Mouse (Mus musculus) midbrain, embryonic 12.5 days (tissue): ENCODE results near the gene Lcn4. TPM values are rescaled to one million over a fixed set of nuclear protein-coding genes. Genes with fewer than 3 reads are reported as not detected.

Source experiments
- ATAC-seq: fragments of 200-750 bp; cut with Nextera tagmentation; 2 replicates; pipeline ENCODE4 v1.8.0; 2017; ENCODE audit warnings: low read depth, moderate TSS enrichment, moderate library complexity; ENCODE audit not compliant: low FRiP score
- H3K27ac ChIP-seq: fragments of 300-500 bp; sonication (generic); replicated peaks from 2 replicates; pipeline ENCODE4 v1.5.1; 2016; ENCODE audit warnings: mild to moderate bottlenecking
- H3K27me3 ChIP-seq: fragments of 300-500 bp; sonication (generic); 2 replicates; pipeline ENCODE4 v1.6.1; 2016; ENCODE audit warnings: mild to moderate bottlenecking
- H3K36me3 ChIP-seq: fragments of 300-500 bp; sonication (generic); 2 replicates; pipeline ENCODE4 v1.6.1; 2016
- H3K4me1 ChIP-seq: fragments of 300-500 bp; sonication (generic); 2 replicates; pipeline ENCODE4 v1.6.1; 2016
- H3K4me2 ChIP-seq: fragments of 300-500 bp; sonication (generic); replicated peaks from 2 replicates; pipeline ENCODE4 v1.6.1; 2016; ENCODE audit warnings: mild to moderate bottlenecking, moderate library complexity
- H3K4me3 ChIP-seq: fragments of 300-500 bp; sonication (generic); 2 replicates; pipeline ENCODE4 v1.5.1; 2016; ENCODE audit warnings: mild to moderate bottlenecking
- H3K9ac ChIP-seq: fragments of 300-500 bp; sonication (generic); replicated peaks from 2 replicates; pipeline ENCODE4 v1.6.1; 2016; ENCODE audit warnings: mild to moderate bottlenecking, moderate library complexity
- H3K9me3 ChIP-seq: fragments of 300-500 bp; sonication (generic); 2 replicates; pipeline ENCODE4 v1.6.1; 2016; ENCODE audit warnings: mild to moderate bottlenecking
- WGBS: fragments of 180-500 bp; shearing (Covaris S2); methylation state at CpG from one replicate; pipeline ENCODE4 v1.1.7; 2016; 5-methylcytosine and 5-hydroxymethylcytosine counted together
- polyA plus RNA-seq: library from polyadenylated mRNA; unstranded; fragments of >200 nt; fragmentation: Nextera tagmentation; extraction: Ambion mirVana; gene quantifications from 2 replicates; pipeline ENCODE4 v1.2.1, GENCODE M21; 2016

Lcn4 gene
- polyA plus RNA-seq, 1 experiment from 2014 or later: not detected

DNA sequence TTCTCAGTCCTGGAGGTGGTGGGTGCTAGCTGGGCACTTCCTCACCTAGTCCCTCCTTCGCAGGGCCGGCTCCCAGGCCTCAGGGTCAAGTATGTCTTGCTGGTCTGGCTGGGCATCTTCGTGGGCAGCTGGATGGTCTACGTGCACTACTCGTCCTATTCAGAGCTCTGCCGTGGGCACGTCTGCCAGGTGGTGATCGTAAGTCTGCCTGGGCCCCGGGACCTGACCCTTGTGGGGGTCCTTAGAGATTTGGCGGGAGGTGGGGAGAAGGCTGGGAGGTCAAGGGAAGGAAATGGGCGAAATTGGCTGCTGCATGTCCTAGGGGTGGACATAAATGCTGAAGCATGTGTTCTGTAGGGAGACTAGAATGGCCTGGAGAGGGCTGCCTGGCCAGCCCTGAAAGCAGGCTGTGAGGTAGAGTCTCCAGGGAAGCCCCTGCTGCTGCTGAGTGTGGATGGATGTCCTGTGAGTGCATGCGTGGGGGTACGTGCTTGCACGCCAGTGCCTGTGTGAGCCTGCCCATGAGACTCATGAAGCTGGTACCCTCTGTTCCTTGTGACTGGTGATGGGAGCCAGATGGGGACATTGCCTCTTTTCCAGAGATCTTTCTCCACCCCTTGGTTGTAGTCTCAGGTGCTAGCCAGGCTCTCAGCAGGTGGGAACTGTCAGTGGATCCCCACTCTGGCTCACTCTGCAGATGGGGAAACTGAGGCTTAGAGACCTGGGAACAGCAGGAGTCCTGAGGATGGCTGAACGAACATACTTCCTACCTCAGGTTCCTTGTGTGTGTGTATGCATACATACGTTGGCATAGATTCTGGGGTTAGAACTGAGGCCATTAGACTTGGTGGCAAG lies 38.3 kb downstream of the Lcn4 start:
- Histone ChIP-seq H3K27ac (peak overlapping the region; percentile 31), H3K4me1 (peaks cover 35% of the 10 kb centered on the region), H3K9me3 (no peaks in the 10 kb centered on the region), H3K4me3 (no peak overlapping the region), H3K36me3 (peaks cover 41% of the 10 kb centered on the region), H3K4me2 (no peak overlapping the region), H3K27me3 (no peaks in the 10 kb centered on the region), H3K9ac (no peak overlapping the region)
- ATAC-seq: no peak
- 87% methylated on average over 16 of the region's 16 CpGs for WGBS

DNA sequence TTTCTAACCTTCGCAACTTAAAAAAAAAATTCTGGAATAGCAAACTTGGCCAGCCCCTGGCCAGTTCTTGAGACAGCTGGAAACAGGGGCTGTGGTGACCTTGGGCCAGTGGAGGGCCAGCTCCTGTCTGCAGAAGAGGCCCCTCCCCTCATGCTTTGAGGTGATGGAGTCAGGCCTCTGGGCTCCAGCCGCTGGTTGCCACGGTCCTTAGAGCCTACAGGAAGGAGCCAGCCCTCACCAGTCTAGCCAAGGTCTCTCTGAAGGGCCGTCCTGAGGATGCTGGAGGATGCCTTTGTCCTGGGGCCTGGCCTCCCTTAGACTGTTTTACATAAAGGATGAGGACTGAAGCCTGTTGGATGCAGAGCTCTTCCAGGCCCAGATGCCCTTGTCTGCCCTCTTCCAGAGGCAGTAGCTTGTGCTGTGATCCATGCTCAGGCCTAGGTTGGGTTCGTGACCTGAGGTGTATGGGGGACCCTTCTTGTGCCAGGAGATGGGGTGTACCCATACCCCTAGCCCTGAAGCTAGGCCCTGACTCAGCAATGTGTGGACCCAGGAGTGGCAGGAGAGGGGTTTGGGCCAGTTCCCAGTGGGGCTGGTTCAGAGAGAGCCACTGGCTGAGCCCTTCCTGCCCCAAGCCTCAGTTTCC lies 42.2 kb downstream of the Lcn4 start:
- no peaks in the 10 kb centered on the region for H3K9me3 ChIP-seq
- H3K9ac ChIP-seq: peak overlapping the region; percentile 95
- peak overlapping the region; percentile 93 for H3K4me2 ChIP-seq
- 11% methylated on average over 5 of the region's 5 CpGs for WGBS
- peaks cover 4% of the 10 kb centered on the region; the same call in 1 of the 2 replicates for H3K27me3 ChIP-seq
- peak overlapping the region; percentile 69 for H3K4me3 ChIP-seq
- 0 out of 2 replicates have a peak, but pooled peaks cover 5% of the 10 kb centered on the region for H3K36me3 ChIP-seq
- ATAC-seq: peak; percentile 68
- H3K27ac ChIP-seq: peak overlapping the region; percentile 83
- peaks cover 34% of the 10 kb centered on the region for H3K4me1 ChIP-seq

DNA sequence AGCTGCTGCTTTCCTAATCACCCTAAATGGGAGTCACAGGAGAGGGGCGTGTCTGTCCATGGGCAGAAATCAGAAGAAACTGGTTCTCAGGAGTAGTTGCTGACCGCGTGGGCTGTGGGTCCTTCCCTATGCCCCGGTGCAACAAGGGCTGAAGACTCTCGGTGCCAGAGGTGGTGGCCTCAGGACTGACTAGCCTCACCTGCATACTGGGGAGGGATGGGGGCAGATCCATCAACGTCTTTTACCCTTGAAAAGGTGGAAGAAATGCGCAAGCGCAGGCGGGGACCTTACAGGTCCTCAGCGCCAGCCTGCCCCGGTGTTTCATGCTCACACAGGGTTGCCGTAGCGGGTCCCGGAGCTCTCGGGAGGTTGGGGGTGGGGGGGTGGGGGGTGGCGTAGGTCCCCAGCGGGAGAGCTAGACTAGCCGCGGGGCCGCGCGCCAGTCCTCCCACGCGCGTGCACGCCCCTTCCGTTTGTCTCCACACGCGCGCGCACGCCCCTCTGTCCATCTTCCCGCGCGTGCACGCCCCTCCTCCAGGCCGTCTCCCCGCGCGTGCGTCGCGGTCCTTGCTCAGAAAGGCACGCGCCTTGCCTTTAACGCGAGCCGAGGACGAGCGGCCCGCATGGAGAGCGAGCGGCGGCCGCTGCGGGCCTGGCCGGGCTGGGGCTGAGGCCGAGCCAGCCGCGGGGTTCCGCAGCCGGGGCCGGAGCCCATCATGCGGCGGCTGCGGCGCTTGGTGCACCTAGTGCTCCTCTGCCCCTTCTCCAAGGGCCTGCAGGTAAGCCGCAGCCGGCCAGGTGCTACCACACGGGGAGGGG lies 43.0 kb downstream of the Lcn4 start, which contains the start of gene Fam69b:
Gene Fam69b (plus strand): TSS at position 537 of the 819 bp plus-strand sequence.
- peak within 1 kb of the TSS; percentile 69 for H3K4me3 ChIP-seq
- peak within 1 kb of the TSS; percentile 93 for H3K4me2 ChIP-seq
- peaks cover 29% of the 10 kb centered on the region for H3K4me1 ChIP-seq
- ATAC-seq: peak; percentile 76
- no peaks in the 10 kb centered on the region for H3K9me3 ChIP-seq
- H3K9ac ChIP-seq: peak within 1 kb of the TSS; percentile 95
- H3K36me3 ChIP-seq: 0 out of 2 replicates have a peak, but pooled peaks cover 4% of the 10 kb centered on the region
- H3K27me3 ChIP-seq: peaks cover 4% of the 10 kb centered on the region; the same call in 1 of the 2 replicates
- under 1% methylated on average over 70 of the region's 70 CpGs for WGBS
- peak within 1 kb of the TSS; percentile 83 for H3K27ac ChIP-seq

DNA sequence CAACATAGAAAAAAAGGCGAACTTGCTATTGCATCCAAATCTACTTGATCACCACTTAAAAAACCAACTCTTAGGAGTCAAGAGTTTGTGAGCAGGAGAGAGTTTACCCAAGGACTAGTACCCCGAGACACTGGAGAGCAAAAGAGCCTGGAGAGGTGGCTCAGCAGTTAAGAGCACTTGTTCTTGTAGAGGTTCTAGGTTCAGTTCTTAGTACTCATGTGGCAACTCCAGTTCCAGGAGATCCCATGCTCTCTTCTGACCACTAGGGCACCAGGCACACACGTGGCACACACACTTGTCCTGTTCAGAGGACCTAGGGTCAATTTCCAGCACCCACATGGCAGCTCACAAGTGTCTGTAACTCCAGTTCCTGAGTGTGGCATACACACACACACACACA lies 45.0 kb downstream of the Lcn4 start:
- peaks cover 25% of the 10 kb centered on the region for H3K4me1 ChIP-seq
- H3K9ac ChIP-seq: no peak overlapping the region
- H3K27ac ChIP-seq: no peak overlapping the region
- H3K36me3 ChIP-seq: no peaks in the 10 kb centered on the region
- WGBS: 66% methylated on average over 3 of the region's 3 CpGs
- no peaks in the 10 kb centered on the region for H3K9me3 ChIP-seq
- peaks cover 4% of the 10 kb centered on the region; the same call in 1 of the 2 replicates for H3K27me3 ChIP-seq
- no peak for ATAC-seq
- no peak overlapping the region for H3K4me3 ChIP-seq
- H3K4me2 ChIP-seq: no peak overlapping the region

DNA sequence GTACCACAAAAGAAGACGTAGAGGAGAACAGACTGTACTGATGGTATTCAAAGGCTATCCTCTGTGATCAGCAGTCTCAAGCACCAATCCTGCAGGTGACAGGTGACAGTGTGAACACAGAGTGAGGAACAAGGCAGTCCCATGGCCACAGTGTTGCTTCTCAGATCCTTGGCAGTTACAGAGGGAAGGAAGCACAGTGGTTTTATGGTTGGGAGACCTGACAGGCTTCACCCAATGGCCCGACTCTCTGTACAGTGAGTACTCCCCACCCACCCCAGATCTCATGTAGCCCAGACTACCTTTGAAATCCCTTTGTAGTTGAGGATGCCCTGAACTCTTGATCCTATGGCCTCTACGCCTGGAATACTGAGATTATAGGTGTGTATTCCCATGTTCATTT lies 45.7 kb downstream of the Lcn4 start:
- no peak for ATAC-seq

DNA sequence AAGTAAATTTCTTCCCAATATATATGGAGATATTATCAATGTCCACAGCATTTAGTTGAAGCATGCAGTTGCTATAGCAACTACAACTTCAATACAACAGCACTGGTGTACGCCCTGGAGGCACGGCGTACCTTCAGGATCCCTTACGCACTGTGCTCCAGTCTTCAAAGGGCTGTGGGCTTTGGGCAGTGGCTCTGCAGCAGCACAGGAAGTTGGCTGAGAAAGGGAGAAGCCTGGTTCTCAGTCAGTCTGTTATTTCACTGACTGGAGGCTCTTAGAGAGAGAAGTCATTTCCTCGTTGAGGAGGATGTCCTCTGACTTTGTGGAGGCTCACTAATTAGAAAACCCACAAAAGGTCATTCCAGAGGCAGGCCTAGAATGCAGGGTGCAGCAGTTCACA lies 48.1 kb downstream of the Lcn4 start:
- no peak for ATAC-seq
- no peak overlapping the region for H3K9ac ChIP-seq
- 71% methylated on average over 5 of the region's 5 CpGs for WGBS
- no peaks in the 10 kb centered on the region for H3K9me3 ChIP-seq
- H3K4me3 ChIP-seq: no peak overlapping the region
- peaks cover 4% of the 10 kb centered on the region; the same call in 1 of the 2 replicates for H3K27me3 ChIP-seq
- H3K4me1 ChIP-seq: 0 out of 2 replicates have a peak, but pooled peaks cover 4% of the 10 kb centered on the region
- no peak overlapping the region for H3K4me2 ChIP-seq
- H3K27ac ChIP-seq: no peak overlapping the region
- H3K36me3 ChIP-seq: no peaks in the 10 kb centered on the region

More for the DNA sequence above, 45.7 kb downstream of the Lcn4 start:
- Histone ChIP-seq H3K4me1 (peaks cover 21% of the 10 kb centered on the region), H3K4me3 (no peak overlapping the region), H3K27me3 (peaks cover 4% of the 10 kb centered on the region; the same call in 1 of the 2 replicates), H3K9ac (no peak overlapping the region), H3K4me2 (no peak overlapping the region), H3K36me3 (no peaks in the 10 kb centered on the region), H3K9me3 (no peaks in the 10 kb centered on the region), H3K27ac (no peak overlapping the region)
- 91% methylated on average over 3 of the region's 3 CpGs for WGBS

DNA sequence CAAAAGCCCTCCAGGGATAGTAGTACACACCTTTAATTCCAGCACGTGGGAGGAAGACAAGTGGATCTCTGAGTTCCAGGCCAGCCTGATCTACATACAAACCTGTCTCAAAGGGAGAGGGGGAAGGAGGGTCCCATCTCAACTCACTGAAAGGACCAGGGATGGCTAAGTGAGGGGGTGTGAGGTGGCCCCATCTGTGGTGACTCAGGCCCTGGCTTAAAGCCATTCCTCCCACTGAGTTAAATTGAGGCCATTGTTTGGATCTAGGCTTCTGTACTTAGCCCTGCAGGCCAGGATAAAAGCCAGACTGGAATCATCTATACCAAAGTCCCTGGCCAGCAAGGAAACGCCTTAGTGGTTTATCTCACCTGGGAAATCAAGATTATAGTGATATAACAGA lies 49.8 kb downstream of the Lcn4 start:
- Histone ChIP-seq H3K27me3 (no peaks in the 10 kb centered on the region), H3K4me1 (no peaks in the 10 kb centered on the region), H3K36me3 (no peaks in the 10 kb centered on the region), H3K9ac (no peak overlapping the region), H3K4me2 (no peak overlapping the region), H3K27ac (no peak overlapping the region), H3K9me3 (no peaks in the 10 kb centered on the region), H3K4me3 (no peak overlapping the region)
- WGBS: 46% methylated on average over 2 of the region's 2 CpGs
- ATAC-seq: no peak

DNA sequence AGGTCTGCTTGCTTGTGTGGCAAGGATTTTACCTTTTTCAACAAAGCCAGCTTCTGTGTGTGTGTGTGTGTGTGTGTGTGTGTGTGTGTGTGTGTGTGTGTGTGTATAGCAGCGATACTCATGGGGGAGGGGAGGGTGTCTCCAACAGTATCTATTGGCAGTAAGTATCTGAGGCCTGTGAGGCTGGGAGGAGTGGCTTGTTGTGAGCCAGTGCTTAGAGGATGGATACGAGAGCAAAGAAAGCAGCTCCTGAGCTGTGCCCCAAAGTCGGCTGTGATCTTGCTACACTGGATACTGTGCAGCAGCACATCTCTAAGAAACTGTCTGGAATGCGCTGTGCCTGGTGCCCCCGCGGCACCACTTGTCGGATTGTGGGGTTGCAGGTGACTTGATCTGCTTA lies 53.2 kb downstream of the Lcn4 start:
- WGBS: 60% methylated on average over 7 of the region's 7 CpGs
- Histone ChIP-seq H3K36me3 (no peaks in the 10 kb centered on the region), H3K4me2 (no peak overlapping the region), H3K27ac (no peak overlapping the region), H3K4me1 (no peaks in the 10 kb centered on the region), H3K9ac (no peak overlapping the region), H3K9me3 (no peaks in the 10 kb centered on the region), H3K27me3 (0 out of 2 replicates have a peak, but pooled peaks cover 4% of the 10 kb centered on the region), H3K4me3 (no peak overlapping the region)
- no peak for ATAC-seq

Other genes with a start within 250 kb of the Lcn4 start
- 29.3 and 33.3 TPM in 2 replicates for gene Sec16a, start 226.1 kb downstream of the Lcn4 start, polyA plus RNA-seq
- 53.5 and 56.2 TPM in 2 replicates for gene Notch1, start 154.6 kb downstream of the Lcn4 start, polyA plus RNA-seq
- 50.4 and 64.8 TPM in 2 replicates for gene Egfl7, start 91.3 kb downstream of the Lcn4 start, polyA plus RNA-seq
- not detected in 2 replicates for gene Gm20532, start 84.6 kb downstream of the Lcn4 start, polyA plus RNA-seq
- gene Agpat2, start 66.9 kb downstream of the Lcn4 start, polyA plus RNA-seq: 6.9 and 9.6 TPM in 2 replicates
- 75.1 and 77.5 TPM in 2 replicates for gene Fam69b, start 42.8 kb downstream of the Lcn4 start, polyA plus RNA-seq
- not detected in 2 replicates for gene Abo, start 193.7 kb upstream of the Lcn4 start, polyA plus RNA-seq
- 29.9 and 32.1 TPM in 2 replicates for gene Surf6, start 231.6 kb upstream of the Lcn4 start, polyA plus RNA-seq
- gene Med22, start 239.4 kb upstream of the Lcn4 start, polyA plus RNA-seq: 125 and 129 TPM in 2 replicates
- 488 and 496 TPM in 2 replicates for gene Rpl7a, start 239.5 kb upstream of the Lcn4 start, polyA plus RNA-seq
- gene Surf2, start 245.1 kb upstream of the Lcn4 start, polyA plus RNA-seq: 48.2 and 56.7 TPM in 2 replicates
- 53.4 and 57.9 TPM in 2 replicates for gene Surf1, start 245.2 kb upstream of the Lcn4 start, polyA plus RNA-seq